Mouse (Mus musculus) kidney, embryonic 15.5 days (tissue): ENCODE measurements around the gene Tfap2c. TPM values are rescaled to one million over a fixed set of nuclear protein-coding genes. Genes with fewer than 3 reads are reported as not detected.

Source experiments
- ATAC-seq: fragments of 200-750 bp; cut with Nextera tagmentation; replicated peaks from 2 replicates; pipeline ENCODE4 v1.8.0; 2017; ENCODE audit warnings: moderate TSS enrichment; ENCODE audit not compliant: low FRiP score
- H3K27ac ChIP-seq: fragments of 300-500 bp; sonication (generic); 2 replicates; pipeline ENCODE4 v1.5.1; 2015; ENCODE audit warnings: mild to moderate bottlenecking, inconsistent platforms
- H3K27me3 ChIP-seq: fragments of 300-500 bp; sonication (generic); 2 replicates; pipeline ENCODE4 v1.6.1; 2015; ENCODE audit warnings: inconsistent platforms
- H3K36me3 ChIP-seq: fragments of 300-500 bp; sonication (generic); 2 replicates; pipeline ENCODE4 v1.6.1; 2015; ENCODE audit warnings: inconsistent platforms
- H3K4me1 ChIP-seq: fragments of 300-500 bp; sonication (generic); 2 replicates; pipeline ENCODE4 v1.6.1; 2015; ENCODE audit warnings: inconsistent platforms
- H3K4me2 ChIP-seq: fragments of 300-500 bp; sonication (generic); 2 replicates; pipeline ENCODE4 v1.6.1; 2015; ENCODE audit warnings: moderate library complexity, mild to moderate bottlenecking, inconsistent platforms
- H3K4me3 ChIP-seq: fragments of 300-500 bp; sonication (generic); replicated peaks from 2 replicates; pipeline ENCODE4 v1.5.1; 2015; ENCODE audit warnings: mild to moderate bottlenecking, inconsistent platforms
- H3K9ac ChIP-seq: fragments of 300-500 bp; sonication (generic); 2 replicates; pipeline ENCODE4 v1.6.1; 2015; ENCODE audit warnings: mild to moderate bottlenecking, inconsistent platforms
- H3K9me3 ChIP-seq: fragments of 300-500 bp; sonication (generic); replicated peaks from 2 replicates; pipeline ENCODE4 v1.6.1; 2016; ENCODE audit warnings: inconsistent platforms
- WGBS: fragments of 180-500 bp; shearing (Covaris S2); methylation state at CpG from one replicate; pipeline ENCODE4 v1.1.7; 2015; ENCODE audit warnings: mixed read lengths; 5-methylcytosine and 5-hydroxymethylcytosine counted together
- polyA plus RNA-seq: library from polyadenylated mRNA; unstranded; fragments of >200 nt; fragmentation: Nextera tagmentation; extraction: Ambion mirVana; gene quantifications from 2 replicates; pipeline ENCODE4 v1.2.1, GENCODE M21; 2015

Gene Tfap2c
- polyA plus RNA-seq, 1 experiment from 2014 or later, result 0.57 TPM

DNA sequence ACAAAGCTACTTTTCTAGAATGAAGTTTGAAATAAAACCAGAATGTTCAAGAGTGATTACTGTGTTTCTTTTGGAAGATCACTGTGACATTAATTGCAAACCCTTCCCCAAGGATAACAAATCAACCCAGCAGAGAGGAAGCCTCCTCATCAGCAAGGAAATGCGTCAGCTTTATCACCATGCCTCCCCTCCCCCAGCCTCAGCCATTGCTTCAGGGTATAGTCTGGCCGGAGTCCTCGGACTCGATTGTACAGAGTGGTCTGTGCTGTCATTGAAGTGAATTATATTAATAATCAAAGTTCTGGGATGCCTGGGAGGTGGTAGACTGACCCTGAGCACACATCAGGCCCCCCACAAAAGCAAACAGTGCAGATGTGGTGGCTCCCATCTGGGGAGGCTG lies 5.4 kb upstream of the Tfap2c start:
- H3K36me3 ChIP-seq, result no peaks in the 10 kb centered on the region
- H3K4me3 ChIP-seq, result no peak overlapping the region
- 30% methylated on average over 4 of the region's 4 CpGs for WGBS
- no peak overlapping the region for H3K9ac ChIP-seq
- no peak overlapping the region for H3K4me2 ChIP-seq
- H3K27me3 ChIP-seq, result peaks cover 76% of the 10 kb centered on the region
- no peak overlapping the region for H3K27ac ChIP-seq
- peaks cover 6% of the 10 kb centered on the region; the same call in 1 of the 2 replicates for H3K9me3 ChIP-seq
- ATAC-seq, result no peak
- peaks cover 24% of the 10 kb centered on the region for H3K4me1 ChIP-seq

- H3K36me3 ChIP-seq, result no peaks in the 10 kb centered on the region
- H3K4me3 ChIP-seq, result no peak overlapping the region
- peaks cover 83% of the 10 kb centered on the region for H3K27me3 ChIP-seq
- ATAC-seq, result no peak
- 11% methylated on average over 6 of the region's 6 CpGs for WGBS
- no peak overlapping the region for H3K4me2 ChIP-seq
- H3K9me3 ChIP-seq, result peaks cover 6% of the 10 kb centered on the region; the same call in 1 of the 2 replicates
- peaks cover 31% of the 10 kb centered on the region for H3K4me1 ChIP-seq
- no peak overlapping the region for H3K27ac ChIP-seq
- no peak overlapping the region for H3K9ac ChIP-seq
Measured at GRCm38 (mm10) chr2:172544601-172545127, 4.7 kb upstream of the Tfap2c start.

GRCm38 (mm10) chr2:172545592-172546235 lies 3.7 kb upstream of the Tfap2c start:
- ATAC-seq, result no peak
- 3% methylated on average over 35 of the region's 35 CpGs for WGBS
- Histone ChIP-seq H3K27ac (no peak overlapping the region), H3K9ac (no peak overlapping the region), H3K27me3 (peaks cover 94% of the 10 kb centered on the region), H3K4me3 (no peak overlapping the region), H3K9me3 (no peaks in the 10 kb centered on the region), H3K36me3 (no peaks in the 10 kb centered on the region), H3K4me2 (no peak overlapping the region), H3K4me1 (peaks cover 41% of the 10 kb centered on the region)

- Histone ChIP-seq H3K4me2 (0 out of 2 replicates have a peak overlapping the region, but pooled peaks have one; percentile 48), H3K9me3 (no peaks in the 10 kb centered on the region), H3K36me3 (no peaks in the 10 kb centered on the region), H3K27ac (no peak overlapping the region), H3K27me3 (peaks cover 96% of the 10 kb centered on the region), H3K9ac (no peak overlapping the region), H3K4me1 (peaks cover 50% of the 10 kb centered on the region), H3K4me3 (no peak overlapping the region)
- 10% methylated on average over 16 of the region's 16 CpGs for WGBS
- ATAC-seq, result no peak
Measured at GRCm38 (mm10) chr2:172546551-172546950, 2.8 kb upstream of the Tfap2c start.

GRCm38 (mm10) chr2:172547116-172547515 lies 2.3 kb upstream of the Tfap2c start:
- H3K4me3 ChIP-seq, result peak overlapping the region; percentile 18
- H3K4me1 ChIP-seq, result peaks cover 54% of the 10 kb centered on the region
- peak overlapping the region; percentile 48 for H3K4me2 ChIP-seq
- H3K9me3 ChIP-seq, result no peaks in the 10 kb centered on the region
- peak; percentile 59 for ATAC-seq
- WGBS, result 0% methylated on average over 21 of the region's 21 CpGs
- no peak overlapping the region for H3K9ac ChIP-seq
- peaks cover 96% of the 10 kb centered on the region for H3K27me3 ChIP-seq
- H3K27ac ChIP-seq, result no peak overlapping the region
- H3K36me3 ChIP-seq, result no peaks in the 10 kb centered on the region

- H3K9ac ChIP-seq, result no peak overlapping the region
- peaks cover 54% of the 10 kb centered on the region for H3K4me1 ChIP-seq
- H3K27ac ChIP-seq, result no peak overlapping the region
- H3K36me3 ChIP-seq, result no peaks in the 10 kb centered on the region
- ATAC-seq, result no peak
- peak overlapping the region; percentile 48 for H3K4me2 ChIP-seq
- peak overlapping the region; percentile 18 for H3K4me3 ChIP-seq
- no peaks in the 10 kb centered on the region for H3K9me3 ChIP-seq
- H3K27me3 ChIP-seq, result peaks cover 98% of the 10 kb centered on the region
- WGBS, result 2% methylated on average over 27 of the region's 27 CpGs
Measured at GRCm38 (mm10) chr2:172547807-172548586, 1.4 kb upstream of the Tfap2c start.

- H3K27ac ChIP-seq, result no peak overlapping the region
- H3K9me3 ChIP-seq, result no peaks in the 10 kb centered on the region
- no peak overlapping the region for H3K9ac ChIP-seq
- H3K36me3 ChIP-seq, result no peaks in the 10 kb centered on the region
- under 1% methylated on average over 27 of the region's 27 CpGs for WGBS
- H3K4me3 ChIP-seq, result peak overlapping the region; percentile 40
- peaks cover 100% of the 10 kb centered on the region for H3K27me3 ChIP-seq
- ATAC-seq, result no peak
- H3K4me2 ChIP-seq, result peak overlapping the region; percentile 74
- peaks cover 54% of the 10 kb centered on the region for H3K4me1 ChIP-seq
Measured at GRCm38 (mm10) chr2:172548672-172549255, 629 bp upstream of the Tfap2c start.

GRCm38 (mm10) chr2:172550364-172551080 lies 1.1 kb downstream of the Tfap2c start:
- peaks cover 98% of the 10 kb centered on the region for H3K27me3 ChIP-seq
- H3K4me2 ChIP-seq, result peak overlapping the region; percentile 74
- peaks cover 54% of the 10 kb centered on the region for H3K4me1 ChIP-seq
- WGBS, result under 1% methylated on average over 61 of the region's 62 CpGs
- H3K4me3 ChIP-seq, result peak overlapping the region; percentile 40
- peak; percentile 45; the same call in 1 of the 2 replicates for ATAC-seq
- no peaks in the 10 kb centered on the region for H3K36me3 ChIP-seq
- no peak overlapping the region for H3K27ac ChIP-seq
- H3K9ac ChIP-seq, result 0 out of 2 replicates have a peak overlapping the region, but pooled peaks have one; percentile 7
- H3K9me3 ChIP-seq, result no peaks in the 10 kb centered on the region

- H3K4me3 ChIP-seq, result peak overlapping the region; percentile 40
- no peak overlapping the region for H3K9ac ChIP-seq
- no peaks in the 10 kb centered on the region for H3K36me3 ChIP-seq
- peaks cover 54% of the 10 kb centered on the region for H3K4me1 ChIP-seq
- peak overlapping the region; percentile 74 for H3K4me2 ChIP-seq
- H3K27ac ChIP-seq, result no peak overlapping the region
- peaks cover 98% of the 10 kb centered on the region for H3K27me3 ChIP-seq
- WGBS, result under 1% methylated on average over 57 of the region's 57 CpGs
- no peaks in the 10 kb centered on the region for H3K9me3 ChIP-seq
- no peak for ATAC-seq
Measured at GRCm38 (mm10) chr2:172551081-172551720, 1.8 kb downstream of the Tfap2c start.

GRCm38 (mm10) chr2:172551872-172552271 lies 2.5 kb downstream of the Tfap2c start:
- peaks cover 50% of the 10 kb centered on the region for H3K4me1 ChIP-seq
- peak overlapping the region; percentile 74 for H3K4me2 ChIP-seq
- H3K27ac ChIP-seq, result no peak overlapping the region
- no peak for ATAC-seq
- H3K36me3 ChIP-seq, result no peaks in the 10 kb centered on the region
- H3K9me3 ChIP-seq, result no peaks in the 10 kb centered on the region
- H3K27me3 ChIP-seq, result peaks cover 97% of the 10 kb centered on the region
- peak overlapping the region; percentile 40 for H3K4me3 ChIP-seq
- WGBS, result 5% methylated on average over 14 of the region's 14 CpGs
- H3K9ac ChIP-seq, result no peak overlapping the region

- Histone ChIP-seq H3K36me3 (no peaks in the 10 kb centered on the region), H3K27me3 (peaks cover 96% of the 10 kb centered on the region), H3K4me3 (no peak overlapping the region), H3K4me2 (no peak overlapping the region), H3K27ac (no peak overlapping the region), H3K9me3 (no peaks in the 10 kb centered on the region), H3K4me1 (peaks cover 42% of the 10 kb centered on the region), H3K9ac (no peak overlapping the region)
- 6% methylated on average over 6 of the region's 6 CpGs for WGBS
- ATAC-seq, result no peak
Measured at GRCm38 (mm10) chr2:172552666-172553065, 3.3 kb downstream of the Tfap2c start.
